Mouse (Mus musculus) spleen, postnatal 36 days (tissue): Measurements from ENCODE around the gene Nckipsd.

ENCODE experiments used
- DNase-seq, 2 experiments: peaks; one replicate each; pipeline ENCODE4 v3.0.0; 2022; ENCODE audit warnings: low spot score in 2 of 2, mixed read lengths in 1 of 2

The Nckipsd gene

GRCm38 (mm10) chr9:108808163-108808665 lies at the start of gene Nckipsd:
Gene Nckipsd (plus strand): TSS chr9:108808368.
- DNase-seq = peak; percentile 90 to 93

GRCm38 (mm10) chr9:108759121-108759520 lies 49.0 kb upstream of the Nckipsd start:
- no peak for DNase-seq

GRCm38 (mm10) chr9:108759805-108760204 lies 48.4 kb upstream of the Nckipsd start:
- peak in 1 of 2 experiments; percentile 31 for DNase-seq

- DNase-seq = peak; percentile 31 to 32
Observed at GRCm38 (mm10) chr9:108761561-108761960, 46.6 kb upstream of the Nckipsd start.

- DNase-seq = no peak
Observed at GRCm38 (mm10) chr9:108764971-108765370, 43.2 kb upstream of the Nckipsd start.

GRCm38 (mm10) chr9:108776614-108777013 lies 31.6 kb upstream of the Nckipsd start:
- DNase-seq = no peak

- DNase-seq = no peak
Observed at GRCm38 (mm10) chr9:108777276-108777675, 30.9 kb upstream of the Nckipsd start.

- no peak for DNase-seq
Observed at GRCm38 (mm10) chr9:108780959-108781358, 27.2 kb upstream of the Nckipsd start.

GRCm38 (mm10) chr9:108781891-108782290 lies 26.3 kb upstream of the Nckipsd start:
- no peak for DNase-seq

- DNase-seq = no peak
Observed at GRCm38 (mm10) chr9:108782836-108783547, 25.2 kb upstream of the Nckipsd start.

- DNase-seq = peak; percentile 95
Observed at GRCm38 (mm10) chr9:108783548-108784463, 24.4 kb upstream of the Nckipsd start, which contains the start of gene Ip6k2. Gene Ip6k2 (plus strand): TSS chr9:108783796.

- DNase-seq = no peak
Observed at GRCm38 (mm10) chr9:108785416-108785815, 22.8 kb upstream of the Nckipsd start.

- no peak for DNase-seq
Observed at GRCm38 (mm10) chr9:108786494-108786893, 21.7 kb upstream of the Nckipsd start.

- no peak for DNase-seq
Observed at GRCm38 (mm10) chr9:108787080-108787479, 21.1 kb upstream of the Nckipsd start.

- DNase-seq = no peak
Observed at GRCm38 (mm10) chr9:108788713-108789112, 19.5 kb upstream of the Nckipsd start.

- DNase-seq = no peak
Observed at GRCm38 (mm10) chr9:108792307-108792706, 15.9 kb upstream of the Nckipsd start.

GRCm38 (mm10) chr9:108792730-108793129 lies 15.4 kb upstream of the Nckipsd start:
- no peak for DNase-seq

- no peak for DNase-seq
Observed at GRCm38 (mm10) chr9:108795281-108795680, 12.9 kb upstream of the Nckipsd start.

- DNase-seq = peak; percentile 42 to 59
Observed at GRCm38 (mm10) chr9:108795762-108796161, 12.4 kb upstream of the Nckipsd start.

- DNase-seq = no peak
Observed at GRCm38 (mm10) chr9:108796351-108796981, 11.7 kb upstream of the Nckipsd start.

- no peak for DNase-seq
Observed at GRCm38 (mm10) chr9:108797477-108797876, 10.7 kb upstream of the Nckipsd start.

- DNase-seq = no peak
Observed at GRCm38 (mm10) chr9:108798508-108799075, 9.6 kb upstream of the Nckipsd start.
